Mouse (Mus musculus): ENCODE results near the gene Prkn. TPM values are rescaled to one million over a fixed set of nuclear protein-coding genes. Genes with fewer than 3 reads are reported as not detected.

Prkn gene
- polyA plus RNA-seq, 1 experiment: 5.7 TPM

DNA sequence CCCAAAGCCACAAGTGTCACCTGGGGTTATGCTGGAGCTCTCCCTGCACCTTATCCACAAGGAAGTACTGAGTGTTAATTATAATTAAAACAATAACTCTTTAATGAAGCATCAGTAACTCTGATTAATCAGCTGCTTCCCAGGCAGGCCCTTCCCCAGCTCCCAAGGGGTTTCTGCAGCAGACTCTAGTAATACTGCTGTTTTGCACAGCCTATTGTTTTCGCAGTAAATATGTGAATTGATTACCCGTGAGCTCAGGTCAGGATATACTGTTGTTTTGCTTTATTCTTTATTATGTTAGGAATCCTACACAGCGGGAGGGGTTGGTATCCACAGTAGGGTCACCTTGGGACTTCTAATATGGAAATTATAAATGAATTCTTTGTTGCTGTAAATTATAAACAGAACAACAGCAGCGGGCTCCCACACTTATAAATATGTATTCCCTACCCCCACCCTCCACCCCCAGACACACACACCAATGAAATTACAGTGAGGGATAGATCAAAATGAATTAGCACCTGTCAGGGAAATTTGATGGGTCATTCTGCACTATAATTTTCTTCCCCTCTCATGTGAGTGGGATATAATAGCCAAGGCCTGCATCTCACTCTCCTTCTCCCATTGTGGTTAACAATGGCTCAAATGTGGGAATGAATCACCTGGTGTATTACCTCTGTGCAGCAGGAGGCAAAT is 701.9 kb downstream of the Prkn start:
- TF ChIP-seq CTCF (IDR thresholded peaks at IDR 0.05; ENCODE audit: borderline replicate concordance, extremely low read depth, insufficient read depth, insufficient read length) (no peak), POLR2A (IDR thresholded peaks at IDR 0.05; ENCODE audit: borderline replicate concordance, extremely low read depth, insufficient read depth, insufficient read length, poor library complexity, severe bottlenecking) (no peak)
- peak; percentile 58 for DNase-seq (ENCODE audit: low read depth)

DNA sequence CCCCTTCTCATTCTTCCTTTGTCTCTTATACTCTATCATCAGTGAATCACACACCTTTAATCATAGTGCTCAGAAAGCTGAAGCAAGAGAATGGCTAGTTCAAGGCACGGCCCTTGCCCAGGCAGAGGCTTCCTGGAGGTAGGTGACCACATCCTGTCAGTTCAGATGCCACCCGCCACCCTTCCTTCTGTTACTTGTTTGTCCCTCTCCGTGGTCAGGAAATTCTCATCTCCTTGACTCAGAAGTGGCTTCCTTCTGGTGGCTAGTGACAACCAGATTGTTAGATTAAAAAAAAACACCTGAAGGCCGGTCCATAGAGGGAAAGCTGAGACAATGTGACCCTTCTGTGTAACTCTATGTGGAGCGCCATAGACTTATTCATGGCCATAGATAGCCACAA is 710.4 kb downstream of the Prkn start:
- no peak for DNase-seq (ENCODE audit: low read depth)
- TF ChIP-seq POLR2A (IDR thresholded peaks at IDR 0.05; ENCODE audit: borderline replicate concordance, extremely low read depth, insufficient read depth, insufficient read length, poor library complexity, severe bottlenecking) (no peak), CTCF (IDR thresholded peaks at IDR 0.05; ENCODE audit: borderline replicate concordance, extremely low read depth, insufficient read depth, insufficient read length) (no peak)

DNA sequence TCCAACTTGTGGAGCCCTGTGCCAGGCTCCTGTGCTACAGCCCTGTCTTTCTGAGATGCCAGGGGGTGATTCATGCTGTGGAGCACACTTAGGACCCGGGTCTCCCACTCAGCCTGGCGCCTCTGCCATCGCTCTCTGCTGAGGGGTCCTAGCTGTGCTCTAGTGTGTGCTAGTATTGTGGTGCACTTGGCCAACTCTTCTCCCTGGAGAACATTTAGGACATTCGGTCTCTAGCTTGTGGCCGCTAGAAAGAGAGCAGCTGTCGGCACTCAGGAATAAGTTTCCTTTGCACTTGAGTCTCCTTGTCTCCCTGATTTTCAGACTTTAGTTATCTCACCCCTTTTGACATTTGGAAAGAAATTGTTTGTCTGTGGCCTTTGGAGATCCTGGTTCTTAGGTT is 725.5 kb downstream of the Prkn start:
- TF ChIP-seq CTCF (IDR thresholded peaks at IDR 0.05; ENCODE audit: borderline replicate concordance, extremely low read depth, insufficient read depth, insufficient read length) (no peak), POLR2A (IDR thresholded peaks at IDR 0.05; ENCODE audit: borderline replicate concordance, extremely low read depth, insufficient read depth, insufficient read length, poor library complexity, severe bottlenecking) (no peak)
- DNase-seq (ENCODE audit: low read depth): no peak

DNA sequence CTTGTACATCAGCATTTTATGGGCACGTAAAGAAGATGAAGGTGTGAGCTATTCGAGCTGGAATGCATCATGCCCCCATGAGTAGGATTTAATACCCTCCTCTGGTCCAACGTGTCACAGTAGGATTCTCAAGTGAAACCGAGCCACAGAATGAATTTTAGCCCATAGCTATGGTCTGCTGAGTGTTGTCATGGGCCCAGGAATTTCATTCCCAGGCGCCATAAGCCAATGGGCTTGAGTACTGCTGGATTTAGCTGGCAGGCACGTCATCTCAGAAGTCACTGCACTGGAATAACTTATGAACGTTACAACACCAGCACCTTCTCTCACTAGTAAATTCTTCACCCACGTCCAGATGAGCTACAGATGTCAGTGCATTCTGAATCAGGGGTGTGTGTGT is 730.2 kb downstream of the Prkn start:
- no peak for DNase-seq (ENCODE audit: low read depth)
- TF ChIP-seq POLR2A (IDR thresholded peaks at IDR 0.05; ENCODE audit: borderline replicate concordance, extremely low read depth, insufficient read depth, insufficient read length, poor library complexity, severe bottlenecking): no peak
- TF ChIP-seq CTCF (IDR thresholded peaks at IDR 0.05; ENCODE audit: borderline replicate concordance, extremely low read depth, insufficient read depth, insufficient read length): no peak

DNA sequence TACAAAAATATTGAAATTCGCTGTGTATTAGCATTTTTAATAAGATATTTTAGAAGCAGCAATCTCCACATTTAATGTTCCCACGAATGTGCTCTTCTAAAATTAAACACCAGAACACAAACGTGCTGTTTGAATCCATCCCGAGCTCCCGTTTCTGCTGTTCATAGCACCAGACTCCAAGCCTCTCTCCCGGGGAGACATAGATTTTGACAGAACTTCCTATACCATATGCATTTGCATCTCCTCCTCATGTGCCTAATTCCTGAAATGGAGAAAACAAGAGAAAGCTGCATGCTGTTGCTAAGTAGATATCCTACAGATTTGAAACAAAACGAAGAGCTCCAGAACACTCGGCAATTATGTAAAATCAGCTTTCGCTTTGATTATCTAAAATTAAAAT is 733.5 kb downstream of the Prkn start:
- DNase-seq (ENCODE audit: low read depth): no peak
- TF ChIP-seq CTCF (IDR thresholded peaks at IDR 0.05; ENCODE audit: borderline replicate concordance, extremely low read depth, insufficient read depth, insufficient read length): no peak

DNA sequence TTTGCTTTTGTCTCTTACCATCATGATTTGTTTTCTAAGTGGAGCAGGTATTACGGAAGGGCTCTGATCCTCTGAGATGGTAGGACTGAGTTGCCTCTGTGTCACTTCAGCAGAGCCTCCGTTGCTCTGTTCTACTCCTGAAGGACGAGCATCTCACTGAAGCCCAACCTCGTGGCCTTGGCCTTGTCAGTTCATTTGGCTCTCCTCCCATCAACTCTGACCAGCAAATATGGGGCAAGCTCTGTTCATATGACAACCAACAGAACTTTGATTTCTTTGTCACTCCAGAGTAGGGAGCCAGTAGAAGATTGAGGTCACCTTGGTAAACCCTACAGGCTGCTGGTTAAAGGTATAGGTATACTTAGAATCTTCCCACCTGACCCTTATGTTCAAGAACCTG is 745.3 kb downstream of the Prkn start:
- no peak for DNase-seq (ENCODE audit: low read depth)

DNA sequence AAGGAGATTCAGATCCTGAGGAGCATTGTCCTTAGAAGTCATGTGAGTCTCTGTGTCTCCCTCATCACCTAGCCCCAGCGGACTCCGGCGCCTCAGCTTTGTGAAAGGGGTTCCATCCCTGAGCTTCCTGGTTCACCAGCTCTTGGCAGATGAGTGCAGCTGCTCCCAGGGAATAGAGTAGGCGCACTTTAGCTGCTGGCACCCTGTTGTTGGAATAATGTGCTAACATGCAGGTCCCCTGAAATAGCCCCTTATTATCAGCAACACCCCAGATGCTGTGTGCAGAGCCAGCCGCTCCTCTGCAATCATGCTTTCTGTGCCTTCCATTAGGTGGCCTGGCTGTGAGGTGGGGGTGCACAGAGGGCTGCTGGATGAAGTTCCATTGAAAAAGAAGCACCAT is 767.7 kb downstream of the Prkn start:
- peak; percentile 39 for DNase-seq (ENCODE audit: low read depth)
- TF ChIP-seq POLR2A (IDR thresholded peaks at IDR 0.05; ENCODE audit: borderline replicate concordance, extremely low read depth, insufficient read depth, insufficient read length, poor library complexity, severe bottlenecking): no peak

More for the DNA sequence above, 745.3 kb downstream of the Prkn start:
- no peak for TF ChIP-seq POLR2A (IDR thresholded peaks at IDR 0.05; ENCODE audit: borderline replicate concordance, extremely low read depth, insufficient read depth, insufficient read length, poor library complexity, severe bottlenecking)
- TF ChIP-seq CTCF (IDR thresholded peaks at IDR 0.05; ENCODE audit: borderline replicate concordance, extremely low read depth, insufficient read depth, insufficient read length): no peak

DNA sequence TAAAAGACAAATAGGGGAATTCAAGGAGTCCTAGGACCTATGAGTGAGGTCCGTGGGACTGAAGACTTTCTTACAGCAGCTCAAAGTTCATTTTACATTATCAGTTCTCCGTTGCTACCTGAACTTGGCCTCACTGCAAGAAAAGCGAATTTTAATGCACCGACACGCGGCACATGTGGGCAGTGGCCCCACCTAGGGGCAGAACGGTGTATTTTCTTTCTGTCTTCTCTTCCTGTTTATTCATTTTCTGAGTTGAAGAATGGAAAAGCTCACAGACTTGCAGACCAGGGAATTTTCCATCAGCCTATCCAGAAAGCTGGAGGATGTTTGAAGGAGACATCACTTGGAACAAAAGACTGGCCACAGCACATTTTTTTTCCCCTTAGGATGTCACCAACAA is 771.3 kb downstream of the Prkn start:
- DNase-seq (ENCODE audit: low read depth): peak; percentile 87
- TF ChIP-seq CTCF (IDR thresholded peaks at IDR 0.05; ENCODE audit: borderline replicate concordance, extremely low read depth, insufficient read depth, insufficient read length) (peak; percentile 89), POLR2A (IDR thresholded peaks at IDR 0.05; ENCODE audit: borderline replicate concordance, extremely low read depth, insufficient read depth, insufficient read length, poor library complexity, severe bottlenecking) (no peak)

DNA sequence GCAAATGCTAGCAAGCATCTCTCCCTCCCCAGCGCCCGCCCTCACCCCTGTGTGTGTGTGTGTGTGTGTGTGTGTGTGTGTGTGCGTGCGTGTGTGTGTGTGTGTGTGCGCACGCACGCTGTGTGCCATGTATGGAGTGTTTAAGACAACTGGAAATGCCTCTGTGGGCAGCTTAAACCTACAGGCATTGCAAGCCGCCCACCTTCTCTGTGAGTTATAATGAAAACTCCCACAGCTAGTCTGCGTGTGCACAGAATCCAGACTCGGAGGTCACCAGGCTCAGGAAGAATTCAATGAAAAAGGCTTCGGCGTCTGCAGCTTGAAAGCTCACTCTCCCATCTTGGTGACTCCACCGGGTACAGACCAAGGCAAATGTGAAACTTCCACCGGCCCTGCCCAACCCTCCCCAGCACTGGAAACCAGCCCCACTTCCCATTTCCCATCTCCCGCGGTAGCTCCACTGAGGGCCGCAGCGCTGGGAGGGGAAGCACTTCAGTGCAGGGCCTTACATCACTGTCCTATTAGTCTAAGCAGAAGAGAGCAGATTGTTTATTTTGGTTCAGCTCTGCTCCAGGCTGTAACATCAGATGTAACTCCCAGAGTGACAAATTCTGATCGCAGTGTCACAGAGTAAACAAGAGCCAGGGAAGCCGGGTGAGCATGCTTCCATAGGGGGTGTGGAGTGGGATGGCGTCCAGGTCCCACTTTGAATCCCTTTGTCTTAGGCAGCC is 772.8 kb downstream of the Prkn start:
- TF ChIP-seq CTCF (IDR thresholded peaks at IDR 0.05; ENCODE audit: borderline replicate concordance, extremely low read depth, insufficient read depth, insufficient read length) (no peak), POLR2A (IDR thresholded peaks at IDR 0.05; ENCODE audit: borderline replicate concordance, extremely low read depth, insufficient read depth, insufficient read length, poor library complexity, severe bottlenecking) (no peak)
- DNase-seq (ENCODE audit: low read depth): peak; percentile 32

DNA sequence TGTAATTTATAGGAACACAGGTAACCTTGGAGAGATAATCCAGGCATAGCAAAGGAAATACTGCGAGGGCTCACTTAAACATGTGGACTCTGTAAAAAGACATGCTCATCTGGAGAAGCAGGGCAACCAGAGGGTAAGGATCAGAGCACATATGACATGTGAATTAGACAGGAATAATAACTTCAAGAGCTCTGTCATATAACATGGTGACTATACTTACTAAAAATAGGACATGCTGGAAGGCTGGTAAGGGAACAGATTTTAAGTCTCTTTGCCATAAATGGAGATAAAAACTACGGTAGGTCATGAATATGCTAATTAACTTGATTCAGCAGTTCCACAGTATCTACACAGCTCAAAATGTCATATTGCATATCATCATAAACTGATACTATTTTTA is 777.4 kb downstream of the Prkn start:
- no peak for TF ChIP-seq POLR2A (IDR thresholded peaks at IDR 0.05; ENCODE audit: borderline replicate concordance, extremely low read depth, insufficient read depth, insufficient read length, poor library complexity, severe bottlenecking)
- TF ChIP-seq CTCF (IDR thresholded peaks at IDR 0.05; ENCODE audit: borderline replicate concordance, extremely low read depth, insufficient read depth, insufficient read length): no peak
- DNase-seq (ENCODE audit: low read depth): peak; percentile 46

DNA sequence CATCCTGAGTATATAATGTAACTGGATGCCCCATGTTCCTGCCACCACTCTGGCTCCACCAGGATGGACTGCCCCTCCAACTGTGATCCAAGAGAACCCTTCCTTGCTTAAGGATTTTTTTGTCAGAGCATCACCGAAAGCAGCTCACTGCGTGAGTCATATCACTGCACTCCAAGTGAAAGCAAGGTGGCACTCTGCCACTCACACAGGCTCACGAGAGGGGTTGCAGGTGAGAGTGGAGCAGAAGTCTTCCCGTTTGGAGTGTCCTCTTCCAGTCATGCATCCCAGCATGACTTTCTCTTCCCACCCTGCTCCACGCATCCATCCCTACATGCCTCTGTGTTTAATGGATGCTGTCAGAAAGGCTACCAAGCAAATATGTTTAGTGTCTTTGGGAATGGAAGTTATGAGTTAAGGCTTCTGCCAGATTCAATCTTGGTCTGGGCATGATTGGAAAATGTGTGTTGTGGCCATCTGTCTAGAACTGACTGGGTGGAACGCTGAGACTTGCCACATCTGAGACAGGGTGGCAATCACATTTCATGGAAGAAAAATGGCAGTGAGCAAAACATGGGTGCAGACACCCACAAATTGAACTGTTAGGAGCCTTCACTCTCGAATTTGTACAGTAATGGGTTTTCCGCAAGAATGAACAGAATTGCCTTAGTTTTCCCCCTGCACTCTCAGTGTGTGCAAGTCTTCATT is 778.9 kb downstream of the Prkn start:
- TF ChIP-seq POLR2A (IDR thresholded peaks at IDR 0.05; ENCODE audit: borderline replicate concordance, extremely low read depth, insufficient read depth, insufficient read length, poor library complexity, severe bottlenecking) (no peak), CTCF (IDR thresholded peaks at IDR 0.05; ENCODE audit: borderline replicate concordance, extremely low read depth, insufficient read depth, insufficient read length) (no peak)
- DNase-seq (ENCODE audit: low read depth): peak; percentile 37
